Mouse (Mus musculus) brain, adult 2 months (tissue): ENCODE results near the gene Arhgdib.

Experiments
- DNase-seq: peaks from one replicate; pipeline ENCODE4 v3.0.0; 2011; ENCODE audit warnings: low read depth, low spot score

Gene Arhgdib

DNA sequence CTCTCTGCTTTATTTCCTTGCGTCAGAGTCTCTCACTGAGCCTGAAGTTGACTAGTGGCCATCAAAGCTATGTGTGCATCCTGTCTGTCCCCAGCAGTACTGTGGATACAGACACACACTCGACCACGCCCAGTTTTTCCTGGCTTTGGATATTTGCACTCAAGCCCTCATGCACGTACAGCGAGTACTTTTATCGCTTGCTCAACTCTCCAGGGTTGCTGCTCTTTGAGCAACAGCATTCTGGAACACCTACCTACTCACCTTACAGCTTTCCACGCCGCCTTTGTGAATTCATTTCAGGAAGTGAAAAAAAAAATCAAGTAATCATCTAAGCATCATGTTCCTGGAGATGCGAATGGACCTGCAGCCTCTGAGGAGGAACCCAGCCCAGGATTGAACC lies 11.2 kb upstream of the Arhgdib start:
- DNase-seq: no peak

DNA sequence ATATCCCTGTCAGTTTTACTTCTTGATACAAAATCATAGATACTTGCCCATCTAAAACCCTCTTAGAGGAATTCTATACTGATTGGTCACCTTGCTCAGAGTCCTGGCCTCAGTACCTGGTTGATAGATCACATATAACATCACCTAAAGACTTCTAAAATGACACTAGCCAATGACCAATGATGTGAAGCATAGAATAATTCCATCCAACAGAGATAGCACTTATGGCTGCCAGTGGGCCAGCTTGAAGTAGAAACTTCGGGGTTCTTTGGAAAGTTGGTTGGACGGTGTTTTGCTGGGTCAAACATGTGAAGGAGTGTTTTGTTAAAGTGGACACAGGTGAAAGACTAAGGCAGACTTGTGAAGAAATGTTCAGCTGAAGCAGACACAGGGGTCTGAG lies 8.5 kb upstream of the Arhgdib start:
- no peak for DNase-seq

DNA sequence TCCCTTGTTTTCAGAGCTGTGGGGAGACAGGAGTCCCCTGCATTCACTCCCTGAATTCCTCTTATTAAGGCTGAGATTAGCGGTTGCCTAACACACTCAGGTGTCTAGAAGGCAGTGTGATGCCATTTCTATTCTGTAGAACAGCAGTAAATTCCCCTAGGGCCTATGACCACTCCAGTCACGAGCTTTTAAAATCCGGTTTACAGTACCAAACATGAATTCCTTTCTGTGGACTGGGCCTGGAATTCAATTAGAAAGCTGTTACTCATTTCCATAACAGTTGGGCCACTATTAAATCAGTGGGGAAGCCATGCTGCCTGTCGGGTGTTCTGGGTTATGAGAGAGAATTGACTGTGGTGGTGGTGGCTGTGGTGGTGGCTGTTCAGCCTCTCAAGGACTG lies 6.0 kb upstream of the Arhgdib start:
- DNase-seq: no peak

DNA sequence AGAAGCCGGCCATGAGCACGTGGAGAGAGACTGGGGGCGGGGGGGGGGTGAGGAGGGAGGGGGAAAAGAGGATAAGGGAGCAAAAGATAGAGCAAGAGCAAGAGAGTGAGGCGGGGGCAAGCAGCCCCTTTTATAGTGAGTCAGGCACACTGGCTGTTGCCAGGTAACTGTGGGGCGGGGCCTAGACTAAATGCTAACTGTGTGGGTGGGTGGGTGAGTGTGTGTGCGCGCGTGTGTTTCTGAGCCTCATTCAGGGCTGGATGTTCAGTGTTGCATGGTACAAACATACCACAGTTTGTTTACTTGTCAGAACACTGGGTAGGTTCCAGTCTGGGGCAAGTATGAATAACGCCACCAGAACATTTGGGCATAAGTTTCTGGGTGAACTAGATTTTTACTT lies 5.2 kb upstream of the Arhgdib start:
- peak; percentile 54 for DNase-seq

DNA sequence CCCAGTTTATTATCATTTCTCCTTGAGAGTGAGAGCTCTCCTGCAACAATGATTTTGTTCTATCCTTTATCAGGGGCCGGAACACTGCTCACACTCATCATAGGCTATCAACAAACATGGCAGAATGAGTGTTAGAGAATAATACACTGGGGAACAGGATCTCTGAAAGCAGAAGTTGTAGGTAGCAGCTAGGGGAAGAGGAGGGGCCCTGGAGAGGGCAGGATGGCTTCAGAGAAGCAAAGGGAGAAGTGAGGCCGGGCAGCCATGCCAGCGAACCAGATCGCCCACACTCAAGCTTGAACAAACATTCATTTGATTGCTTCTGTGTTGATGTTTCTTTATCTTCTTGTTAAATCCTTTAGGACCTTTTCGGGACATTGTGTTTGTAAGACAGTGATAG lies 4.5 kb upstream of the Arhgdib start:
- no peak for DNase-seq

DNA sequence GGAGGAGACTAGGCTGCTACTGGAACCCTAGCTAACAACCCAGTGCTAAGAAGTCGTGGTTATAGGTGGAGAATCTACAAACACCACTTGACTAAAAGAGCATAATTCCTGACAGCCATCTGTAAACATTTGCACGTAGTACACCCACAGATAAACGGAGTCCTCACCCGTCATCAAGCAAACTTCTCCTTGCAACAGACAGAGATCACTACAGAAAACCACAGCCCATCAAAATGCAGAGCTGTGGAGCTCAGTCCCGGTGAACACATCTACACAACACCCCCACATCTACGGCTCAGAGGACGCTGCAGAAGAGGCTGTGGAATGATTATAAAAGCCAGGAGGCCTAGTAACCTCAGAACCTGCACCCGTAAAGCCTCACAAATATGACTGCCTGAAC lies 2.8 kb upstream of the Arhgdib start:
- peak; percentile 17 for DNase-seq

DNA sequence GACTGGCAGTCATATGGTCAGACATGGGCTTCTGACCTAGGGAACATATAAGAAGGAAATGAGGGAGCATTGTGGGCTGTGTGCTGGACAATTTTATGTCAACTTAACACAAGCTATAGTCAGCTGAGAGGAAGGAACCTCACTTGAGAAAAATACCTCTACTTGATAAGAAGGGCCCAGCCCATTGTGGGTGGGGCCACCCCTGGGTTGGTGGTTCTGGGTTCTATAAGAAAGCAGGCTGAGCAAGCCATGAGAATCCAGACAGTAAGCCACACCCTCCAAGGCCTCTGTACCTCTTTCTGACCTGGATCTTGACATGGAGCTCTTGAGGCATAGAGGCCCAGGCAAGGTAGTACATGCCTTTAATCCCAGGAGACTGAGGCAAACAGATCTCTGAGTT lies 1.7 kb upstream of the Arhgdib start:
- no peak for DNase-seq

DNA sequence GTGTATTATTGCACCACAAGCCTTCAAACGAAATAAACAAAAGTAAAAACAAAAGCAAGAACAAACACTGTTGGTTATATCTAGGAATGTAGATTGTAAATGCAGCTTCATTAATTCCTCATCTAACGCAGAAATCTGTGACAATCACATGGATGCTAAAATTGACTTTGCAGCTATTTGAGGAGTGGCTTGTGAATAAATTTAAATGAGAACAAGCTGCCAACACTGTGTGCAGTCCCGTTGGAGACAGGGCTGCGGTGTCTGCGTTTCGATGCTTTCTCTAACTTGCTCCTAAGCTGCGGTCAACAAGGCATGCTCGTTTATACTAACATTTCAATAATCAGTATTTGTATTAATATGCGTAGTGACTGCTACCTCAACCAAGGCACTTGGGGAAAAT lies 581 bp upstream of the Arhgdib start:
- peak; percentile 49 for DNase-seq

DNA sequence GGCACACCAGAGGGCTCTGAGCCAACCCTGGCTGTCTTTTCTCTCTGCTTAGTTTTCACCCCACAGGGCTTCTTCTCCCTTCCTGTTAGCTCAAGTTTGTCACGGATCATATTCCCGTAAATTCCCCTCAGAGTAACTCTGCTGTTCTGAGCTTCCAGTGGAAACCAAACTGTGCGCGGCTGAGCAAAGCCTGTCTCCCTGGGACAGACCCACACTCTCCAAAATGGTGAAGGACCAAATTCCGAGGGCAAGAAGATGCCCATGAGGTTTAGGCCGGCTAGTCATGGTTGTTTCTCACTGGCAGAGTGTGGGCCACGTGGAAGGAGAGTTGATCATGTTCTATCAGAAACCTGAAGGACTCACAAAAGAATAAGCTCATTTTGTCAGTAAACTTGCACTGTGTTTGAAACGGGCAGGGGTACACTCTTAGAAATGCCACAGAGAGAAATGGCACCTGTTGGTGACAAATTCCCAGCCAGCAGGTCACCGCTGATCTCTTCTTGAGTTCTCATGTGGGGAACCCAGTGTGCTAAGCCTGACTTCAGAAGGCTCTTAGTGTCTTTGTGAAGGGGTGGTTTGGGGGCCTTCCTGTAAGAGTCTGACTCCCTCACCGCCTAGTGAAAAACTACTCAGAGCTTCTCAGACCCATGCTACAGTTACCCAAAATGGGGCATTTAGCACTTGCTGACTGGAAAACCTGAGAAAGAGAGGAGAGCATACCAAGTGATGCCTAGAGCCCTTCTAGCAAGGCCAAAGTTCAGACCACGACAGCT lies 1.3 kb downstream of the Arhgdib start:
- peak; percentile 41 for DNase-seq

DNA sequence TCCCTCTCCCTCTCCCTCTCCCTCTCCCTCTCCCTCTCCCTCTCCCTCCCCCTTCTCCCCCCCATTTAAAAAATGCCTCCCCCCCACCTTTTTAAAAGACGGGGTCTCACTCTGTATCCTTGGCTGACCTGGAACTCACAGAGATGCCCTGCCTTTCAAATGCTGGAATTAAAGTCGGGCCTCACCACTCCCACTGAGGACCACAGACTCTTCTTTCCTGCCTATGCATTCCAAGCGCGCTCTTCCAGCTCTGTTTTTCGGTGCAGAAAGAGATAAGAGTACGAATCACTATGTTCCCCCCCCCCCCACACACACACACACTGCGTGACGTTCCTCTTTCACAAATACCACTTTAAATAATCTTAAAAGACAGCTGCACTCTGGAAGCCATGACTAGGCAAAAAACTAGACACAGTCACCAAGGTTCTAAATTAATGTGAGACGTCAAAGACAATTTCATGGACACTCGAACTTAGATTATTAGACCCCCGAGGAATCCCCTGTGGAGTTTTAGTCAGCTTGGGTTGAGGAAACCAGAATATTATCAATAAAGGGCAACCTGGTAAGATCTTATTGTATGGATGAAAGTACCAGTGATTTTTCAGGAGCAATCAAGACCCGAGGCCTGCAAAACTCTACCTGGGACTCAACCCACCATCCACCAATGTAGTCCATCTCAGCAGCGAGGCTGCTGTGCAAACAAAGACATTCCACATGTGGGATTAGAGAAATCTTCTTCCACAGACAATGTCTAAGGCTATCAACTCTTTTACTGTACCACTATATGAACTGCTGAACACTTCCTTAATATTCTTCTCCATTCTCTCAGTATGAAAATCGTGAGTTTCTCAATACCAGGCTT lies 2.1 kb downstream of the Arhgdib start:
- no peak for DNase-seq

DNA sequence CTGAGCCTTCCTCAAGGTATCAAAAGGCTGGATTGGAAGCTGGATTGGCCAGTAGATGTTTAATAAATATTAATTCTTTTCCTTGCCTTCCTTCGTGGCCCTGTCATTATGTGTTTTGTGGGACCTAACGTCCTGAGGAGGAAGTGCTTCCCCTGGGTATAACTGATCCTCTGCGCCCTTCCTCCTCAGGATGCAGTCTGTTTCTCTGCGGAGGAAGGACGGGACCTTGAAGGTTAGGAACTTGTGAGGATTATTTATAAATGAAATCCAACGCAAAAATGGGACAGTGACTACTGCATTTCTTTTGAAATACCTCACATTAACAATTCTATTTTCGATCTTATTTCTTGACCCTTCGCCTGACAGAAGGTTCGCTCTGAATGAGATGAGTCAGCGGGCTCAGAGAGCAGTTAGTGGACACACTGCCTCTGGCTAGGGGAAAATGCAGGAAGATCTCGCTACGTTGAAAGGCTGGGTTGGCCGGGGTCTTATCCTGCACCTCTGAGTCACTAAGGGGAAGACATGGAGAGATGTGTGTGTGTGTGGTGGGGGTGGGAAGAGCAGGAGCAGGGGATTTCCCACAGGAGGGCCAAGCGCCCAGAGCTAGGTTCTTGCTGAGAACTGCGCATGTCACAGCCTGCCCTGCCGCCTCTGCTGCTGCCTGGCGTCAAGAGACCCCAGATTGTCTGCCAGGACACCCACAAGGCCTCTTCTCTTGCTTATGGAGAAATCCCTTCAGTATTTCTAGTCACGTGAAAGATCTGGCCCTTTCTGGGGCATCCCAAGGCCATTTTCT lies 3.2 kb downstream of the Arhgdib start:
- no peak for DNase-seq

DNA sequence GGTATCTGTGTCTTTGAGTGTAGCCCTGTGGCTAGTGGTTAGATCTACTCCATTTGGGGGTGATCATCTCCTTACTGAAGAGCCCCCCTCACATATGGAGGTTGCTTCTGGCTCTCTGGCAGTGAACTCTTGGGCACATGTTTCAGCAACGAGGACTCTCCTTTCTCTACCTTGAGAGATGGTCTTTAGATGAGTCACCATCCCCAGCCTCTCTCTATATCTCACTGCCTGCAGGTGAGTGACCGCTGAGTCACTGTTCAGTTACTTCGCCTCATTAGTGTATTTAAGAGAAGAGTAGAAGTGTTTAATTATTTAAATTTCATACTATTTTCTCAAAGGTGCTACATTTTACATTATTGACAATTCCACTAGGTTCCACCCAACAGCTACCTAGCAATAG lies 4.6 kb downstream of the Arhgdib start:
- no peak for DNase-seq

DNA sequence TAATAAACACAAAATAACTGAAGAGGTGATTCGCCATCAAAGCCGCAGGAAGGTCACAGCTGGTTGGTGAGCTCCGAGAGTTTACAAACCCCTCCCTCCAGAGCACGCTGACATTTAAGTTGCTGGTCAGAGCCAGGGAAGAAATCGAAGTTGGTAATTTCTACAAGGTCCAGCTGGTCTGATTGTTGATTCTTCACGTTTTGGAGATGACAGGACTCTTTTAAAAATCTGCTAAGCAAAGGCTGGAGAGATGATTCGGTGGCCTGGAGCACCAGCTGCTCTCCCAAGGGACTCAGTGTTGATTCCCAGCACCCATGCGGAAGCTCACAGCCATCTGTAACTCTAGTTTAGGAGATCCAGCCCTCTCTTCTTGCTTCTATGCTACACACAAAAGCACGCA lies 5.3 kb downstream of the Arhgdib start:
- DNase-seq: no peak

DNA sequence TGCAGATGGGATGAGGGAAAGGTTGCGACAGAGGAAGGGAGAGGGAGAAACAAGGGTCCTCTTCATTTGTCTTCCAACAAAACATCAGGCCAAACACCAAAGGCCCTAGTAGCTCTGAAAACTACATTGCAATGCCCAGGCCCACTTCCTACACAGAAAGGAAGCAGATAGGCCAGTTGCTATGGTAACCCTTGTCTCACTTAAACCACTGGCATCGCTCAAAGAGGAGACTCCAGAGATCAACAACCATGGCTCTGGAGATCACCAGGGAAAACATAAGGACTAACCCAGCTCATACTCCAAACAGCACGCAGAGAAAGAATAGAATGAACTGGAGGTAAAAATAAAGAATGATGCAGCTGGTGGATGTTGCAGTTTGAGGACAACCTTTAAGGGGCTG lies 6.5 kb downstream of the Arhgdib start:
- DNase-seq: peak; percentile 46

DNA sequence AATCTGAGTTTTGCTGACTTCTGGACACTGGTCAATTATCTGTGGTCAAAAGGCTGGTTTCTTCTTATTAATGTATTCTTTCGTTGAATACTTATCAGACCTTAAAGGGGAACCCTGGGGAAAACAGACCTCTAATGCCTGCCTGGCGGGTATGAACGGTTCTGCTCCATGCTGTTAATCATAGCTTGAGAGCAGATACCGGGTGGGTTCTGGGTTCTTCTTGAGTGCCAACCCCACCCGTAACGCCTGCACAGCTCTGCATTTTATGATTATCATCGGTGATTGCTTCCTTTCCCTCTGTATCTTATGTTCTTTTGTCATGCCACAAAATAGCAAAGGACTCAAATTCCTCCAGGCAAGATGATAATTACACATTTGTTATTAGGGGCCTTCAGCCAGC lies 7.6 kb downstream of the Arhgdib start:
- DNase-seq: no peak

DNA sequence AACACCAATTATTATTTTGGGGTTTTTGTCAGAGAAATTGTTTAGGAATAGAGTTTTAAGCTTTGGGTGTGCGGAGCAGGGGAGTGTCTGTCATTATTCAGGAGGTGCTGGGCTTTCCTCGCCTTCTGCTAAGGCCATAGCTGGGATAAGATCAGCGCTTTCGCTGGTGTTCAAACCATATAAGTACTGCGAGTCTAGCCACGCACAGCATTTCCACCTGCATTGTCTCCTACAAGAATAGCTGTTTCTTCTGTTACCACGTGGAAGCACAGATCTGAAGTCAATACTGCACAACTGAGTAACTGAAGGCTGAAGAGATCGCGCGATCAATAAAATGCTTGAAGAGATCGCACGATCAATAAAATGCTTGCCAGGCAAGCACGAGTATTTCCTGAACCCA lies 10.5 kb downstream of the Arhgdib start:
- DNase-seq: no peak

DNA sequence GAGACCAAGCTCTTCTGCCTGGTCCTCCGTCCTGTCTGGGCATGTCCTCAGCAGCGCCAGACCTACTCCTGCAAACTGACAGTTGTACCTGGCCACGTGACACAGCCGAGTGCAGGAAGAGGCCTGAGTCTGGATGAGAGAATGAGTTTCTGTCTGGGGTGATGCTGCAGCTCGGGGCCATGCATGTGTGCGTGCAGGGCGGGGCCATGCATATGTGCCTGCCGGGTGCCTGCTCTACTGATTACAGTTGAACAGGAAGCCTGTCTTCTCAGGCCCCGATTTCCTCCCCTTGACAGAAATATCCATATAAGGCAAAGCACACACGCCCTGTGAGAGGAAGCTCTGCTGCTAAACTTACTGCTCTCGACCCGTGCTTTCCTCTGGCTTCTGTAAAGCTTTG lies 11.0 kb downstream of the Arhgdib start:
- DNase-seq: peak; percentile 17

DNA sequence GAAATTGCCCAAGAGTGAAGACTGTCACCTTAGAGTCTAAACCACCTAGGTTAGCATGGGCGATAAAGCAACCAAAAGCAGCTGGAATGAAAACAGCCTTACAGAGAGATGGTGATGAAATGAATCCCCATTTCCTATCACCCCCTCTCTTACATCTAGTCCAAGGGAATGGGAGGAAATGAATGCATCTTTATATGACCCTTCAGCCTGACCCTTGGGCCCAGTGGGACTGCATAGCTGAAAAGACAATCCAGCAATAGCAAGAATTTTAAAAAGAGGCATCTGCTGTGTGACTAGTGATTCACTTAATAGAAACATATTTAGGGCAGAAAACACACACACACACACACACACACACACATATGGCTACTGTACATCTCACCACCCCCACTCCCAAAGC lies 14.1 kb downstream of the Arhgdib start:
- no peak for DNase-seq

DNA sequence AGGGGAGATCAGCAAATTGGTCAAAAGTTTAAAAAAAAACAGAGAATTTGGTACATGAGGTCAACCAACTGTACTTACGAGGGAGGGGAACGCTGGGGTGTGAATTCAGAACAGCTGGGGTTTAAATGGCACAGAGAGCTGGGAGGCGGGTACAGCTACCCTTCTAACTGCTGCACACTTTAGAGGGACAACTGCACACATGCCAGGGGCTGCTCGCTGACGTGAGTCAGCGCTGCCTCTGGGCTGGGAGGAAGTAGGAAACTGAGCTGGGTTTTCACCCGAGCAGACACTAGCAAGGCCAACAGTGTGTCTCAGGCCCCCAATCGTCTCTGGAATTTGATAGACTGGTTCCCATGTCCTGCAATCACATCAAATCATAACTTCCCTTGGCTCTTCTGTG lies 16.6 kb downstream of the Arhgdib start:
- no peak for DNase-seq

DNA sequence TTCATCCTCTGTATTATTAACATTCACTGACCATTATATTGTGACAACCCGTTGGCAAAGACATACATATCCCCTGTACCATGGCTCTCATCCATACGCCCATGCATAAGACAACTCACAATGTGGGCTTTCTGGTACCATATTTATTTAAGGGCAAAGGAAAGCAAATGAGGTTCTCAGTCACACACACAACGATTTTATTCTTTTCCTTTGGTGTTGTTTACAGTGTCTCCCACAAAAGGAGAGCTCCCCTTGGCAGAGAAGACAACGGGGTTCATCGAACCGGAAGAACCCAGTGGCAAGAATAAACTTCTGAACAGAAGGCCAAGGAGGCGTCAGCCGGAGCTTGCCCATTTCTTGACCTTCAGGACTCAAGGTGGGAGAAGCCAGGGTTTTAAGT lies 18.2 kb downstream of the Arhgdib start, which contains the start of gene Pde6h:
Gene Pde6h, plus strand, starts transcription at position 301 of the 400 bp plus-strand sequence.
- DNase-seq: no peak

DNA sequence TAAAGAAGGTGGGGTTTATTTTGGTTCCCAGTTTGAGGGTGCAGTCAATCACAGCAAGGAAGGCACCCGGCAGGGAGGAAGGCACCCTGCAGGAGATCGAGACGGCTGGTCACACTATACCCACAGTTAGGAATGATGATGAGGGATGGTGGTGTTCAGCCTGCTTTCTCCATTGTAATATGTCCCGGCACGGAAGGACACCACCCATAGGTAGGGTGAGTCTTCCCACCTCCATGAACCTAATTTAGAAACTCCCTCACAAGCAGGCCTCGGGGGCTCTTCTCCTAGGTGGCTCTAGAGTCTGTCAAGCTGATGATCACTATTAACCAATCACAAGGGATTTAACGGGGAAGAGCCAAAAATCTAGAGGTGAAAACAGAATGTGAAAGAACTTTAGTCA lies 18.8 kb downstream of the Arhgdib start:
- no peak for DNase-seq

DNA sequence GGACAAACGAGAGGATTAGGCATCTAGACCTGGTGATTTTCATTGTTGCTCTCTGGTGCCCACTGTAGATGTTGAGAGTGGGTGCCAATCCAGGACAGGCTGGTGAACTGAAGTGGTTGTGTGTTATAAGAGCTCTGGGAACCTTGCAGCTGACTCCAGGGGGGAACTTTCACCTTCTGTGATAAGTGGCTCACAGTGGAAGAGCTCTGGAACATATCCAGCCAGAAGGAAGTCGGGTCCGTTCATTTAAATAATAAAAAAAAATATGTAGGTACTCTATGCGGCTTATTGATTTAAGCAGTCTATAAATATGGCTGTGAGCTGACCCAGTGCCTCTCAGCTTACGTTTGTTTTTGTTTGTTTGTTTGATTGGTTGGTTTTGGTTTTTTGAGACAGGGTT lies 19.6 kb downstream of the Arhgdib start, which contains the start of gene Erp27:
Gene Erp27, minus strand, starts transcription at position 101 of the 400 bp plus-strand sequence.
- no peak for DNase-seq
